Mouse (Mus musculus) thymus, postnatal 36 days (tissue): ENCODE measurements around the gene Exog.

Source experiments
- DNase-seq, 2 experiments: peaks; one replicate each; pipeline ENCODE4 v3.0.0; 2022; ENCODE audit warnings: mixed read lengths in 2 of 2

Exog gene

DNA sequence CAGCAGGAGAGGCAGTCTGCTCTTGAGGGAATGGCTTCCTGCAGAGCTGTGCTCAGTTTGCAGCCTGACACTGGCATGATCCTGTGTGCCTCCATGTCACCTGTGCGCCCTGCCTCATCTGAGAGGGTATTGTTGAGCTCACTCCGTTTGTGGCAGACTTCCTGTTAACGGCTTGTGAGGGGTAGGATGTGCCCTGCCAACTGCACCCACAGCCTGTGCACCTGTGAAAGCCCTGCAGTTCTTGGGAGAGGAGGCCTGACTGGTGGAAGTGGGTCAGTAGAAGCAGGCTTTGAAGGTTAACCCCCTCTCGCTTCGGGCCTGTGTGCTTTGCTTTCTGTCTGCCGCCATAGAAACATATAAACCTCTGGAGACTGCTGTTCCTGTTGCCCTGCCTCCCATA is 20.3 kb downstream of the Exog start:
- DNase-seq, result peak; percentile 79 to 89

DNA sequence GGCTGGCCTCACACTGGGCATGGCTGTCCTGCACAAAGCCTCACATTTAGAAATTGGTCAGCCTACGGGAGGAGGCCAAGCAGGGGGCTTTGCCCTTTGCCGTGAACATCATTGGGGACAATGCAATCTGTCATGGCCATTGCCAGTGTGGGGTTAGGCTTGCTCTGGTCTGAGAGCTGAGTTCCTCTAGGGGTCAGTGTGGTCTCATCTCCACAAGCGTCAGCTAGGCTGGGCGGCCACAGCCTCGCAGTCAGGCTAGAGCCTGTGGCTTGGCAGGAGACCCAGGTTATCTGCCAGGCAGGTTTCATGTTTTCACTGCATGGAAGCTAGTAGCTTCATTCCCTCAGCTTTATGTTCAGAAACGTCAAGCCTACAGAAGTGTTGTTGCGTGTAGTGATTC is 20.9 kb downstream of the Exog start:
- DNase-seq, result peak; percentile 51 to 63

DNA sequence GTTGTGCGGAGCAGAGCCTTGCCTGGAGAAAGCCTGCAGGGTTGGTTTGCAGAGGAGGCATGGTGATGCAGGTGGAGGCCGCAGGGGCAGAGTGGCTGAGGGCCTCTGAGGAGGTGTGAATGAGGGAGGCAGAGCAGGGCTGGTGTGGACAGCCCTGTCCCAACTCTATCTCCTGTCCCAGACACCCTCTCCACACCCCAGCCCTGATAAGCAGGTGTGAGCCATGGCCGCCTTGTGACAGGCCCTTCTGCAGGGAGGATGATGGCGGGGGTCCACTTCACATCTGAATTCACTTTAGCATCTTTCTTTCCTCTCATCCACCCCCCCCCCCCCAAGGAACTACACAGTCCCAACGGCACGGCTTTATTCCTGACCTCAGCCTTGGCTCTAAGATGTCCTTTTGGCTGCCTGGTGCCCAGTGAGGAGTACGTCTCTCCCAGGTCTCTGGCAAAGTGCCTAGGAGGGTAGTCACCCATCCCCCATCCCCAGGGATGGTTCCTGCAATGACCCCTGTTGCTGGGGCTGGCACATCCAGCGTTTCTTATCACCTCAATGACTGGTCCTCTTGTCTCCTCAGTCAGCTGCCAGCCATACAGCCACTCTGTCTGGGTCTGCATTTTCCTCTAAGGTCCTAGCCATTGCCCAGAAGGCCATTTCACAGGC is 25.1 kb downstream of the Exog start:
- no peak for DNase-seq

DNA sequence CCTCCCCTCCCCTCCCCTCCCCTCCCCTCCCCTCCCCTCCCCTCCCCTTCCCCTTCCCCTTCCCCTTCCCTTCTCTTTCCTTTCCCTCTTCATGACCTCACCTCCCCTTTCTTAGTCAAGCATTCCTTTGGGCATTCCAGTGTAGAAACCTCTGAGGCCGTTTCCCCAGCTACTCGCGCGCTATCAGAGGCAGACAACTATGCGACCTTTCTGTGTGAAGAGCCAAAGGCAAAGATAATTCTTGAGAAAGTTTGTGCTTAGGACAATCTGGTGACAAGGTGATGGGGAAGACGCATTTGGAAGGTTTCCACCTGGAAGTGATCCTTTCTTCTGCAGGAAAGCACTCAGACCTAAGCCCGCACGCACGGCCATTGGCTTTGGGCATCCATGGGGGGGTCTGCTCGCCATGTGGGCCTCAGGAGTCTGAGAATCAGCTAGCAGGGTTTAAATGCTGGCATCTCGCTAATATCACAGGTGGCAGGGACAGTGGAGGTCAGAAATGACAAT is 27.7 kb downstream of the Exog start:
- DNase-seq, result no peak

DNA sequence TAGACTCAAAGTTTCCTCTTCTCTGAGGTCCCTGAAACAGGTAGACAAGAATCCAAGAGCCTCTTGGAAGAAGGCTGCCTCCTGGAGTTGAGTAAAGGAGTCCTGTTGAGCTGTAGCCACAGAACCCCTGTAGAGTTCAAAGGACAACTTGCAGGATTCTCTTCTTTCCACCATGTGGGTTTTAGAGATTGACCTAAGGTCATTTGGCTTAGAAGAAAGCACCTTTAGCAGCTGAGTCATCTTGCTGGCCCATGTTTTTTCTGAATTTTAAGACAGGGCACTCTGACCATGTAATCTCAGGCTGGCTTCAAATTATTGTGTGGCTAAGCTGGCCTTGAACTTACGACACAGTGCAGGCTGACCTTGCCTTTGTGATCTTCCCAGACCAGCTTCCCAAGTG is 28.3 kb downstream of the Exog start:
- DNase-seq, result no peak

DNA sequence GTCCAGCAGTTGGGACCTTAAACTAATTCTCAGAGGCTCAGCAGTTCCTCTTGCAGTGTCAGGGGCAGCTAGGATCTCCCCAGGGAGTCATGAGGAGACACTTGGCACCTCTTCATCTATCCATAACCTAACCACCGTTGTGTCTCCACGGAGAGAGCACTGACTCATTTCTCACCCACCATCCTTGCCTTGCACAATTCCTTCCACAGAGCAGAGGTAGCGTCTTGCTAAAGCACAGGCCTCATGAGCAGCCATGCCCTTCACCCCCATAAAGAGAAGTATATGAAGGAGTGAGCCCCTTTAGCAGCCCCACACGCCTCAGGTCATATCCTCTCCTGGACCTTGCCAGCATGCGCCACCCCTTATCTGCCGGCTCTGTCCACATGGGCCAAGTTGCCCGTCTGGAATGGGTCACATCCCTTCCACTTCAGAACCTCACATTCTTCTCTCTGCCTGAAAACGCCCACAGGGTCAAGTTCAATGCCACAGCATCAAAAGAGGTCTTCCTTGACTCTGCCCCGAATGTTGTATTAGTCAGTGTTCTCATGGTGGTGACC is 28.9 kb downstream of the Exog start:
- no peak for DNase-seq

DNA sequence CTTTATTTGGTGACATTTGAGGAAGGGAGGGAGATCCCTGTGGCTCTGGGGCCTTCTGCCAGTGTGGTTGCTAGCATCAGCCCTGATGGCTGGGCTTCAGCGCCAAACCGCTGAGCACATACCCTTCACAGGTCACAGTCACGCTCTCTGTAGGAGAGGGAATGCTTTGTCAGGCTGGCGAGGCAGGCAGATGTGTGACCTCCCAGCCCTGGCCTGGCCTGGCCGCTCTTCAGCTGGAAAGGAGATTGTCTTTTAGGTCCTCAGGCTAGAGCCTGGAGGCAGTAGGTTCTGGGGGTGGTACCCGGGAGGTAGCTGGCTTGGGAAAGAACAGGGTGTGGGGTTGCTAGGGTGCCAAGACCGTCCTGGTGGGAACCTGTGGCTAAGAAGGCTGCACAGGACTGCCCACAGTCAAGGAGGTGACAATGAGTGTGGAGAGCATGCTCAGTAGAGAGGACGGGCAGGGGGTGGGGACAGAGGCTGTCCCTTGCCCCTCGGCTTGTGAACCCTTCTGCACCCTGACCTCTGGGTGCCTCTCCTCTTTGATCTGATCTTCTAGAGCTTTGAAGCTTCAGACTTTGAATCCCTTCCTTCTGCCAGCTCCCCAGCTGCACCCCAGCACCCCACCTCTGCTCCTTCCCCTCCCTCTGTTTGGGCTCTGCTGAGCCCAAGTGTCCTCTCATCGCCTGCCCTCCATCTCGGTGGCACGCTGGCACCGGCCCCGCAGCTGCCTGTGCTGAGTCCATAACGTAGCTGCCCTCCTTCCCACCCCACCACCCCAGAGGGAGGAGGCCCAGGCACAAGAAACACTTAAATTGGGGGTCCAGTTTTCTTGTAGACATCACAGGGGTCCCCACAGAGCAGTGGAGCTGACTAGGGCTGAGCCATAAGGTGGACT is 30.2 kb downstream of the Exog start:
- DNase-seq, result no peak

DNA sequence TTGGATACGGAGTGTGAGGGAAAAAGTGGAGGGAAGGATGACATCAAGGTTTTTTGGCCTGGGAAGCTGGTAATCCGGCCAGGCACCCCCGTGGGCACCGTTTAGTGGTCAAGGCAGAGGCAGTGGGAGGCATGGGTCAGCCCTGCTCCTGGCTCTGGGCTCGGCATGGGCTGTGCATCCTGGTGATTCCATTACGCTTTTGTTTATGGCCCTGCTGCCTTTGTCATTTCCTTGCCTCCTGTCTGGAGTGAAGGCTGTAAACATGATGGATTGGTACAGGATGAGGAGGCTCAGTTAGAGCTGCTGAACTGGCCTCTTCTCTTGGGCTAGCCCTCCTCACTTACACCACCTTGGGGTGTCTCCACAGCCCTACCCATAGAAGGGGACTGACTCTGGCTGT is 33.0 kb downstream of the Exog start:
- DNase-seq, result no peak

DNA sequence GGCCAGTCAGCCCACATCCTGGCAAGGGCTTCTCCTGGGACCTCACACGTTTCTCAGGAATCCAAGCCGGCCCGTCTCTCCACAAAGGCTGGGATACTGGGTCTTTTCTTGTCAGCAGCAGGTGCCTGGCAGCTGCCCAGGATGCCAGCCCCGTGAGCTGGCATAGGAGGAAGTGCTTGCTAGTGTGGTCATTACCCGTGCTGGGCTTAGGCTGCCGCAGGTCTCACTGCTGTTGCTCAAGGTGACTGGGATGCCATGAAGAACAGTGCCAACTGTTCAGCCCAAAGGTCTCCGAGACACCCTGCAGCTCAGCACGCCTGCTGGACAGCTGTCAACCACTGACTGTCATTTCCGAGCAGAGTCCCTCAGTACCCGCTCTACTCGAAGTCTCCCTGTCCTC is 33.6 kb downstream of the Exog start:
- no peak for DNase-seq

DNA sequence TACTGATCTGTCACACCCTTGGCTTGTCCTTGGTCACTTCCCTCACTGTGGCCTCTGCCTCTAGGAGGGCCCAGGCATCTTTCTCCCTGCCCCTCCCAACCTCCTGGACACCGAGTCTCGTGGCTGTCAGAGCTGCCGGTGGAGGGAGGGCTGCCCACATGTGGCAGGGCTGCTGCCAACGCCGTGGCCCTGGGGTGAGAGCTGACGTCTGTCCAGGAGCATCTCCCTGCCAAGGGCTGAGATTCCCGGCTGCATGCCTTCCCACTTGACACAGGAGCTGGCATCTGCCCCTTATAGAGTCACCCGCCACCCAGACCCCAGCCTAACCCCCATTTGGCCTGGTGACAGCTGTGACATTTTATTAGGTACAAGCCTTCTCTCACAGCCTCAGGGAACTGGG is 34.6 kb downstream of the Exog start:
- no peak for DNase-seq

DNA sequence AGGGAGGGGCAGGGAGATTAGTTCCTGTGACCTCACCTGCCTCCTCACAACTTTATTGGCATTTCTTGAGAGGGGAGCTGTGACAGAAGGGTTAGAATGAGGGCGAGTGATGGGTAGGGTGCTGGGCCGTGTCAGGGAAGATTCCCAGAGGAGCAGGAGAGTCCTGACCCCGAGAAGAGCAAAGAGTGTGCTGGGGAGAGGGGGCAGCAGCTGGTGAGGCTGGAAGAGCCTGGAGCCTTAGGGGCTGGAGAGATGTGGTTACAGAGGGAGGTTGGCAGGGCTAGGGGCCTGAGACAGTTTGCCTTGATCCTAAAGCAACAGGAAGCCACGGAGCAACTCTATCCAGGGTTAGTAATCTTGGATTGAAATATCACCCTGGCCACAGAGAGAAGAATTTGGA is 36.9 kb downstream of the Exog start:
- DNase-seq, result no peak

DNA sequence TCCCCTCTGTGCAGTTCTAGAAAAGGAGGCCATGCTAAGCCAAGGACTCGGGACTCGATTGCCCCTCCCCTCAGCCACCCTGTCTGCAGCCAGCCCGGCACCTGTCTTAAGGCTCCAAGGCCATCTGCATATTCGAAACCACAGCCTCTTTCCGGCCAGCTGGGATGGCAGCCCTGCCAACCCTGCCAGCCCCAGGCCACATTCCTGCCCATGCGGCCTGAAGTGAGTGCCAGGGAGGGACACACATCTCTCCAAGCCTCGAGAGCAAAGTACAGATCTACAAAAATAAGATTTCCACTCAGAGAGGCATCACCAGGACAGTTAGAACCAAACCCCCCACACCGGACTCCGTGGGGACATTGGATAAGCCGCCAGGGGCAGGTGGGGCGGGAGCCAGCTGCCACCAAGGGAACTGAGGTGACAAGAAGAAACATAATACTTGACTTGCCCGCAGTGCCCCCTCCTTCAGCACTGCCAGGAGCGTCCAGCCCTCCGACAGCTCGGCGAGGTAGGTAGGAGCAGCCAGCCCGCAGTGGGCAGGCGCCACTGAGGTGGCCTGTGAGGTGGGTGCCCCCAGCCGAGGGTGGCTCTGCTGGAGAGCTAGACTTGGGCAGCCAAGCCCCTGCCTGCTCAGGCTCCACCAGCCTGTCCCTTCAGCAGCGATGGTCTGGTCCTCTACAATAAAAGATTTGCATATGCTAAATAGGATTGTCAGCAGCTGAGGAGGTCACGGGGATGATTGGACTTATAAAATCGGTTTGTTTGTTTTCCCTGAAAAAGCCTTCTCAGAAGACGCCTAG is 39.0 kb downstream of the Exog start:
- peak in 1 of 2 experiments; percentile 59 for DNase-seq

DNA sequence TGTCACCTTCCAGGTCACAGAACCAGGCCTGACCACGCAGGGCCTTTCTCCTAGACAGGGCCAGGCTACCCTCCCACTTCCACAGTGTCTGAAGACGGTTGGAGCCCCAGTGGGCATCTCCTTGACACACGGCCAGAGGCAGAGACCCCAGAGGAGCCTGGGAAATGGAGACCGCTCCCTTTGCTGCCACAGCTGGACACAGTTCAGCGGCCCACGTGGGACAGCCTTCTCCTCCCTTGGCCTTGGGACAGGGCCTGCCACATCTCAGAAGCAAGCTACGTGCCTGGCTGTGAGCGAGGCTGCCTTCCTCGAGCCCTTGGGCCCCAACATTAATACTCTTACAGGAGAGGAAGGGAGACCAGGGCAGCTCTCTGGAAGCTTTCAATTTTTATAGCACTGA is 39.7 kb downstream of the Exog start:
- no peak for DNase-seq

DNA sequence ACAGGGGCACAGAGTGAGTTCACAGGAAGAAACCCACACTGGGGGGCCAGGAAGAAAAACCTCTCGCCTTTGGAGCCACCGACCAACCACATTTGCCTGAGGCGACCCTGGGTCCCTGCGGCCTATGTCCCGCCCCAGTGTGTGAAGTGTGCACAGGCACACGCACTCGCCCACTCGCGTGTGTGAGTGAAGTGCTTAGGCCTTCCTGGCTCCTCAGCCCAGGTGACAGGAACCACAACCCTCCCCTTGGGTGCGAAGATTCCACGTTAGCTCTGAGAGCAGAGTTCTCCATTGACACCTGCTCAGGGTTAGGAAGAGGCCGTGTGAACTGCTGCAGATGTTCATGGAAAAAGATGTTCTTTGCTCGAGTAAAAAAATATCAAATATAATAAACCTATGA is 40.1 kb downstream of the Exog start:
- DNase-seq, result peak in 1 of 2 experiments; percentile 54

DNA sequence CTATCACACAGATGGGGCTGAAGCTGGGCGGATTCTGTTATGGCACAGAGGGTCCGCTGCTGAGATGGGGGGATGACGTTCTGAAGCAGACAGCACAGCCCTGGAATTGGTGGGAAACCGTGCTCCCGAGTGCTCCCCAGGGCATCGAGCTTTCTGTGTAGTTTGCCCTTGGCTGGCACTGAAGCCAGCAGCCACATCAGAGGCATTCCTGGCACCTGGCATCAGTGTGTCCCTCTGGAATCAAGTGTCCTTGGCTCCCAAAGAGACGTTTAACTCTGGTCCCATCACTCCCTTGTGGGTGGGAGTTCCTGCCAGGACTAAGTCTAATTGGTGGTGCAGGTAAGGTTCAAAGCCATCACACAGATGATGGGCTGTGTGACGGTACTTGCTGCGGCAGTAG is 51.6 kb downstream of the Exog start:
- DNase-seq, result no peak

DNA sequence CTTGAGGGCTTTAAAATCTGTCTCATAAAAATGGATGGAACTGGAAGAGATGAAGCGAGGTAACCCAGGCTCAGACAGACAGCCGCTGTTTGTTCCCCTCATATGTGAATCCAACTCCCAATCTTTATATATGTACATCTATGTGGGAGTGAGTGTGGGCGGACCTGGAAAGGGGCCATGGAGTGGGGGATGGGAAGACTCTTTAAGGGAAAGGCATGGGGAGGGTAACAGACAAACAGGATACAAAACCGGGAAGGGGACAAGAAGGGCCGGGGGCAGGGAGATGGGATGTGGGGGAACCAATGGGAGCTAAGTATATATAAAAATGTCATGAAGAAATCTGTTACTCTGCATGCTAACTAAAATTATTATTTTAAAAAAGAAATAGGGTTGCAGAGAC is 52.2 kb downstream of the Exog start:
- no peak for DNase-seq

DNA sequence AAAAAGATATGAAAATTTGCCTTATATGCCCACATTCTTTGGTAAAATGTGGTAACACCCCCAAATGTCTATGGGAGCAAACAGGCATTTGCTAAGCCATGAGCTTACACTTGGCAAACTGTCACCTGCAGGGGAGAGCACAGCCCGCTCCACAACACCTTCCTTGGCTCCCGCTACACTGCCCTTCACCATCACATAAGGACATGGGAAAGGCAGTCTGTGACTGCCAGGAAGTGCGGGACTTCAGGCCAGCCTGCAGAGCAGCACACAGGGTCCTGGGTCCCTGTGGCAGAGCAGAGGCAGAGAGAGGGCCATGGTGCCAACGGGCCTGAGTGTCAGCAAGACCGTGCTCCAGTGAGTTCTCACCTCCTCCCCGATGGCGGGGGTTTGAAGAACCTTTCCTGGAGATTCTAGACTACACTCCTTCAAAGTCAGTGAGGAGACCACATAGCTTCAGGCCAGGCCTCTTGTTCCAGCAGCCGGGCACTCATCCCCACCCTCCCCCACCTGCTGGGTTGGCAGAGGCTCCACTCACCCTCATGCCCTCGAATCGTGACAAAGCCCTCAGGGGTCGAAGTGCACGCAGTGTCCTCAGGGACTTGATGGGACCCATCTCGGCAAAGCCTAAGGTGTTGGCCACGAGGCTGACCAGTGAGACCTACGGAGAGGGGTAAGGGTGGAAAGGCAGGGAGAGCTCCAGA is 53.0 kb downstream of the Exog start:
- DNase-seq, result no peak

DNA sequence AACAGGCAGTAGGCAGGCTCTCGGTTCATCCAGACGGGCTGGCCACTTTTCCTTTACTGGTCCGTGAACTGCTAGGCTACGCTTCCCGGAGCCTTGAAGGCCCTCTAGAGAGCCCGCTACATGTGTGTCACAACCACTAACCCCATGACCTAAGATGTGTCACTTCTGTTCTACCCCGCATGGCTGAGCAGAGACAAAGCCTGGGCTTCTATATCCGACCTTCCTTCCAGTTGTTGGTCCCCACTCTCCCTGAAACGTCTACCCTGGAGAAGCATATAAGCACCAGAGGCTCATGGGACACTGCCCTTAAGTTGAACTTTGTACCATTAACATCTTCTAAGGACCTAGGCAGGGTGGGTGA is 53.5 kb downstream of the Exog start:
- DNase-seq, result no peak

DNA sequence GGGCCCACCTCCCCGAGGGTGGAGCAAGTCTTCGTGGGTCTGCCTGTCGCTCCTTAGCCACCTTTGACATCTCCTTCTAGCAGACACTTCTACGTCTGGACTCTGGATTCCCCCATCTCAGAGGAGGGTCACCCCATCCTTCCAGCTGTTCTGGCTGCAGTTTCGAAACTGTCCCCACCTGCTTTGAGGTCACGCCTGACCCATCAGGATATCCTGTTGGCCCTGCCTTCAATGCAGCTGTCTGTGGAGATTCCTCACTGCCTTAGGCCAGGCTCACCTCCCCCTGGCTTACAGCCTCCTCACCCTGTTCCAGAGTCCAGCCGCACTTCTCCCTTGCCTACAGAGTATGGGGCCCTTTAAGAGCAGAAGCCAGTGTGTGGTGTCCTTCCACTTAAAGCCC is 54.1 kb downstream of the Exog start:
- DNase-seq, result no peak

DNA sequence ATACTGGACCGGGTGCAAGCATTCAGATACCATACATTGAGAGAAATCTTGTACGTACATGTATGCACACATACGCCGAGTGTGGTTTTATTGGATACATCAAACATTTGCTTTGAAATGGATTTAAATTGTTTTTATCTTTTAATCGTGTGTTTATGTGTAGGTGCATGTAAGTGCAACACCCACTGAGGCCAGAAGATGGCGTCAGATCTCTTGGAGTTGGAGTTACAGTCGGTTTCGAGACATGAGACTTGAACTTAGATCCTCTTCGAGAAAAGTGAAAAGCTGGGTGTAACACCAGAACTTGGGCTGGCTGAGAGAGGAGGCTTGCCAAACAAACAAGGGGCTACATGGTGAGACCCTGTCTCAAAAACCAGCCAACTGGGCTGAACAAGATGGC is 58.9 kb downstream of the Exog start:
- DNase-seq, result no peak

DNA sequence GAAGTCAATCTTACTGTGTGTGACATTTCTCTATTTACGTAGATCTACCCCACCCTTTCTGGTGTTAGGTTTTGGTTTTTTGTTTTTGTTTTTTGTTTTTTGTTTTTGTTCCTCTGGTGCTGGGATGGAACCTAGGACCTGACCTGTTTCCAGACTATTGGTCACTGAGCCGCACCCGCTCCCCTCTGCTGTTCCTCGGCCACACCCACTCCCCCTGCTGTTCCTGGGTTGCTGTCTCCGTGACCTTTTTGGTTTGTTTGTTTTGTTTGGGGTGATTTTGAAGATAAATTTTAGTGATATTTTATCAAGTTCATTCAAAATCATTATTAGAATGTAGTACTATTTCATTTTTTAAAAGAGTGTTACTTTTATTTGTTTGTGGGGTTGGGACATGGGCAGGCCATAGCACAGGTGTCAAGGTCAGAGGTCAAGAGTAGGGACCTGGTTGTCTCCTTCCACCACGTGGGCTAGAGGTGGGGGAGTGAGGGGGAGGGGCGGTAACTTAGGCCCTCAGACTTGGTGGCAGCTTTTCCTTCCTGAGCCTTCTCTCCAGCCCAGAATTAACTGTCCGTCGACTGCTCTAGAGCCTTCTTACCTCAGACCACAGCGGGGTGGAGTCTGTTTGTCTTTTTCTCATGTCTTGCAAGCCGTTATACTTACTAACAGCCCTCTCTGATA is 60.4 kb downstream of the Exog start:
- DNase-seq, result no peak

DNA sequence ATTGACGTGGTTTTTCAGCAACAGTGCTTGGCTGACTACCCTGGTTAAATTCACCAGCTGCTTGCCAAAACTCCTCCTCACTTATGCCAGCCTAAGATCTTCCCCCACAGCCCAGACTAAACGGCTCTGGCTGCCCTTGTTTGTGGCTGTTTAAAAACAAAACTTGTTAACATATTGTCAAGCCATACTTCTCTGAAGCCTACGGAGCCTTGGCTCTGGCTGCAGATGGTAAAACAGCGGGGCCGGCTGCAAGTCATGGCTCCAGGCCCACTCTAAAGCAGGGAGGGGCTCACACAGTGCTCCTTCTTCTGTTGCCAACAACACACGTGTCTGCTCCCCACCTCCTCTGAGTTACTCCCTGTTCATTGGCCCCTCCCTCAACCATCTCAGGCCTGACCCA is 66.2 kb downstream of the Exog start:
- DNase-seq, result no peak
